Mouse (Mus musculus): ENCODE results near the gene Pfn4. TPM values are rescaled to one million over a fixed set of nuclear protein-coding genes. Genes with fewer than 3 reads are reported as not detected.

The Pfn4 gene
- polyA plus RNA-seq (2012; rRNA removed): 8.9 and 11.0 TPM in 2 replicates

GRCm38 (mm10) chr12:4768492-4769332 is at the start of gene Pfn4, which contains the start of gene Fam228b:
Gene Pfn4, plus strand, starts transcription at chr12:4769022.
Gene Fam228b, minus strand, starts transcription at chr12:4769267.
- peak within 1 kb of the TSS; percentile 60 for H3K4me3 ChIP-seq (replicated peaks; ENCODE audit: insufficient read depth, low read depth, low read length)
- H3K27ac ChIP-seq (ENCODE audit: insufficient read depth, low read length): peak within 1 kb of the TSS; percentile 94
- WGBS: under 1% methylated on average over 61 of the region's 61 CpGs
- TF ChIP-seq CTCF (IDR thresholded peaks at IDR 0.05; ENCODE audit: borderline replicate concordance, insufficient read depth, low read depth, low read length): peak; percentile 67
- TF ChIP-seq POLR2A (IDR thresholded peaks at IDR 0.05; ENCODE audit: borderline replicate concordance, insufficient read depth, low read length): peak; percentile 80
- H3K4me1 ChIP-seq (ENCODE audit: control insufficient read depth, insufficient read depth, low read length): no peaks in the 10 kb centered on the region
- H3K27me3 ChIP-seq (ENCODE audit: control insufficient read depth, insufficient read depth, low read length): no peaks in the 10 kb centered on the region
- peak; percentile 96 to 100 for DNase-seq

- no peak overlapping the region for H3K27ac ChIP-seq (ENCODE audit: insufficient read depth, low read length)
- WGBS: 90% methylated on average over 13 of the region's 13 CpGs
- DNase-seq: no peak
- H3K27me3 ChIP-seq (ENCODE audit: control insufficient read depth, insufficient read depth, low read length): no peaks in the 10 kb centered on the region
- H3K4me1 ChIP-seq (ENCODE audit: control insufficient read depth, insufficient read depth, low read length): no peaks in the 10 kb centered on the region
- TF ChIP-seq CTCF (IDR thresholded peaks at IDR 0.05; ENCODE audit: borderline replicate concordance, insufficient read depth, low read depth, low read length) (no peak), POLR2A (IDR thresholded peaks at IDR 0.05; ENCODE audit: borderline replicate concordance, insufficient read depth, low read length) (no peak)
- no peak overlapping the region for H3K4me3 ChIP-seq (replicated peaks; ENCODE audit: insufficient read depth, low read depth, low read length)
Measured at GRCm38 (mm10) chr12:4719066-4719761, 49.6 kb upstream of the Pfn4 start.

- no peak overlapping the region for H3K27ac ChIP-seq (ENCODE audit: insufficient read depth, low read length)
- WGBS: 77% methylated on average over 17 of the region's 17 CpGs
- TF ChIP-seq CTCF (IDR thresholded peaks at IDR 0.05; ENCODE audit: borderline replicate concordance, insufficient read depth, low read depth, low read length) (no peak), POLR2A (IDR thresholded peaks at IDR 0.05; ENCODE audit: borderline replicate concordance, insufficient read depth, low read length) (no peak)
- no peaks in the 10 kb centered on the region for H3K4me1 ChIP-seq (ENCODE audit: control insufficient read depth, insufficient read depth, low read length)
- H3K27me3 ChIP-seq (ENCODE audit: control insufficient read depth, insufficient read depth, low read length): no peaks in the 10 kb centered on the region
- DNase-seq: no peak
- H3K4me3 ChIP-seq (replicated peaks; ENCODE audit: insufficient read depth, low read depth, low read length): no peak overlapping the region
Measured at GRCm38 (mm10) chr12:4719762-4720754, 48.8 kb upstream of the Pfn4 start.

- no peaks in the 10 kb centered on the region for H3K4me1 ChIP-seq (ENCODE audit: control insufficient read depth, insufficient read depth, low read length)
- 94% methylated on average over 3 of the region's 3 CpGs for WGBS
- no peak for DNase-seq
- no peak overlapping the region for H3K27ac ChIP-seq (ENCODE audit: insufficient read depth, low read length)
- no peak overlapping the region for H3K4me3 ChIP-seq (replicated peaks; ENCODE audit: insufficient read depth, low read depth, low read length)
- TF ChIP-seq CTCF (IDR thresholded peaks at IDR 0.05; ENCODE audit: borderline replicate concordance, insufficient read depth, low read depth, low read length): no peak
- no peak for TF ChIP-seq POLR2A (IDR thresholded peaks at IDR 0.05; ENCODE audit: borderline replicate concordance, insufficient read depth, low read length)
- H3K27me3 ChIP-seq (ENCODE audit: control insufficient read depth, insufficient read depth, low read length): no peaks in the 10 kb centered on the region
Measured at GRCm38 (mm10) chr12:4729165-4729564, 39.7 kb upstream of the Pfn4 start.

GRCm38 (mm10) chr12:4731629-4732028 is 37.2 kb upstream of the Pfn4 start:
- DNase-seq: no peak
- no peak for TF ChIP-seq POLR2A (IDR thresholded peaks at IDR 0.05; ENCODE audit: borderline replicate concordance, insufficient read depth, low read length)
- 62% methylated on average over 4 of the region's 4 CpGs for WGBS
- no peak overlapping the region for H3K27ac ChIP-seq (ENCODE audit: insufficient read depth, low read length)
- H3K4me3 ChIP-seq (replicated peaks; ENCODE audit: insufficient read depth, low read depth, low read length): no peak overlapping the region
- no peaks in the 10 kb centered on the region for H3K27me3 ChIP-seq (ENCODE audit: control insufficient read depth, insufficient read depth, low read length)
- H3K4me1 ChIP-seq (ENCODE audit: control insufficient read depth, insufficient read depth, low read length): no peaks in the 10 kb centered on the region

- Histone ChIP-seq H3K4me3 (replicated peaks; ENCODE audit: insufficient read depth, low read depth, low read length) (no peak overlapping the region), H3K27ac (ENCODE audit: insufficient read depth, low read length) (no peak overlapping the region), H3K4me1 (ENCODE audit: control insufficient read depth, insufficient read depth, low read length) (no peaks in the 10 kb centered on the region), H3K27me3 (ENCODE audit: control insufficient read depth, insufficient read depth, low read length) (no peaks in the 10 kb centered on the region)
- 60% methylated on average over 4 of the region's 4 CpGs for WGBS
- no peak for DNase-seq
- TF ChIP-seq CTCF (IDR thresholded peaks at IDR 0.05; ENCODE audit: borderline replicate concordance, insufficient read depth, low read depth, low read length) (no peak), POLR2A (IDR thresholded peaks at IDR 0.05; ENCODE audit: borderline replicate concordance, insufficient read depth, low read length) (no peak)
Measured at GRCm38 (mm10) chr12:4732332-4732731, 36.5 kb upstream of the Pfn4 start.

GRCm38 (mm10) chr12:4738031-4738576 is 30.7 kb upstream of the Pfn4 start, which contains the start of gene Fam228a:
Gene Fam228a, minus strand, starts transcription at chr12:4738430.
- TF ChIP-seq CTCF (IDR thresholded peaks at IDR 0.05; ENCODE audit: borderline replicate concordance, insufficient read depth, low read depth, low read length): no peak
- TF ChIP-seq POLR2A (IDR thresholded peaks at IDR 0.05; ENCODE audit: borderline replicate concordance, insufficient read depth, low read length): no peak
- Histone ChIP-seq H3K4me1 (ENCODE audit: control insufficient read depth, insufficient read depth, low read length) (no peaks in the 10 kb centered on the region), H3K27me3 (ENCODE audit: control insufficient read depth, insufficient read depth, low read length) (no peaks in the 10 kb centered on the region), H3K4me3 (replicated peaks; ENCODE audit: insufficient read depth, low read depth, low read length) (no peak within 1 kb of the TSS), H3K27ac (ENCODE audit: insufficient read depth, low read length) (no peak within 1 kb of the TSS)
- DNase-seq: no peak
- WGBS: 82% methylated on average over 18 of the region's 18 CpGs
